Mouse (Mus musculus) ES-Bruce4 (cell line): ENCODE data around the gene Mib2. TPM values are rescaled to one million over a fixed set of nuclear protein-coding genes. Genes with fewer than 3 reads are reported as not detected.

Source experiments
- H3K27ac ChIP-seq: 2 replicates; pipeline ENCODE4 v1.5.1; 2012; ENCODE audit warnings: low read length, inconsistent platforms; ENCODE audit not compliant: insufficient read depth
- H3K27me3 ChIP-seq: 2 replicates; pipeline ENCODE4 v1.6.1; 2012; ENCODE audit warnings: mild to moderate bottlenecking, low read length, inconsistent platforms; ENCODE audit not compliant: control insufficient read depth, poor library complexity, insufficient read depth, severe bottlenecking
- H3K36me3 ChIP-seq: 2 replicates; pipeline ENCODE4 v1.6.1; 2012; ENCODE audit warnings: inconsistent platforms, mild to moderate bottlenecking, low read length, moderate library complexity; ENCODE audit not compliant: control insufficient read depth, poor library complexity, insufficient read depth, severe bottlenecking
- H3K4me1 ChIP-seq: one replicate; pipeline ENCODE4 v1.8.1; 2011; ENCODE audit warnings: low read length; ENCODE audit not compliant: control insufficient read depth, insufficient read depth
- H3K4me3 ChIP-seq: 2 replicates; pipeline ENCODE4 v1.5.1; 2011; ENCODE audit warnings: low read depth, mild to moderate bottlenecking, low read length
- H3K9ac ChIP-seq: 2 replicates; pipeline ENCODE4 v1.6.1; 2012; ENCODE audit warnings: low read depth, mild to moderate bottlenecking, inconsistent platforms; ENCODE audit not compliant: poor library complexity, severe bottlenecking
- H3K9me3 ChIP-seq: replicated peaks from 2 replicates; pipeline ENCODE4 v1.6.1; 2012; ENCODE audit warnings: mild to moderate bottlenecking, low read length, inconsistent platforms; ENCODE audit not compliant: control insufficient read depth, poor library complexity, insufficient read depth, severe bottlenecking
- CTCF ChIP-seq: IDR thresholded peaks from one replicate; pipeline ENCODE4 v1.8.1; 2011; ENCODE audit warnings: low read depth, low read length
- EP300 ChIP-seq: IDR thresholded peaks from 2 replicates; pipeline ENCODE4 v1.6.1; 2011; ENCODE audit warnings: low read depth, low read length; ENCODE audit not compliant: insufficient read depth
- POLR2A ChIP-seq: IDR thresholded peaks from one replicate; pipeline ENCODE4 v1.8.1; 2011; ENCODE audit warnings: low read length; ENCODE audit not compliant: insufficient read depth
- polyA plus RNA-seq: library from polyadenylated mRNA; stranded (reverse); fragments of >200 nt; gene quantifications from 2 replicates; pipeline ENCODE4 v1.2.4, GENCODE M21; 2011; ENCODE audit warnings: low read depth; ENCODE audit not compliant: missing spikeins, insufficient read depth, insufficient read length

Gene Mib2
- polyA plus RNA-seq, 1 experiment, result 13.4 TPM

DNA sequence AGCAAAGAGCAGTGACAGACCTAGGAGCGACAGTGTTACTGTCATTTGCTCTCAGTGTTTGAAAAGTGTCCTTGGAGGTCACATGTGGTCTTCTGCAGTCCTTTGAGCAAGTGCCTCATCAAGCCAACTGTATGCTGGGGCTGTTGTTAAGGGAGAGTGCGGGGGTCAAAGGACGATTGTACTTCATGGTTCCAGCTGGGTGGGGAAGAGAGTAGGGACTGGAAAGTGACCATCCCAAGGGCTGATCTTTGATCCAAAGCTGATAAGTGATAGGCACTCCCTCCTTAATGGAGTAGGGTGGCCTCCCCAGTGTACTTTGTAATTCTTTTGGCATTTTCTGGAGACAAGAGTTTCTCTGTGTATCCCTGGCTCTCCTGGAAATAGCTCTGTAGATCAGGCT is 57.1 kb downstream of the Mib2 start:
- H3K27me3 ChIP-seq, result no peaks in the 10 kb centered on the region
- no peaks in the 10 kb centered on the region for H3K4me1 ChIP-seq
- H3K36me3 ChIP-seq, result peaks cover 31% of the 10 kb centered on the region
- H3K9me3 ChIP-seq, result no peaks in the 10 kb centered on the region
- H3K27ac ChIP-seq, result no peak overlapping the region
- no peak overlapping the region for H3K9ac ChIP-seq
- TF ChIP-seq EP300, result no peak
- no peak for TF ChIP-seq POLR2A
- no peak for TF ChIP-seq CTCF
- no peak overlapping the region for H3K4me3 ChIP-seq

DNA sequence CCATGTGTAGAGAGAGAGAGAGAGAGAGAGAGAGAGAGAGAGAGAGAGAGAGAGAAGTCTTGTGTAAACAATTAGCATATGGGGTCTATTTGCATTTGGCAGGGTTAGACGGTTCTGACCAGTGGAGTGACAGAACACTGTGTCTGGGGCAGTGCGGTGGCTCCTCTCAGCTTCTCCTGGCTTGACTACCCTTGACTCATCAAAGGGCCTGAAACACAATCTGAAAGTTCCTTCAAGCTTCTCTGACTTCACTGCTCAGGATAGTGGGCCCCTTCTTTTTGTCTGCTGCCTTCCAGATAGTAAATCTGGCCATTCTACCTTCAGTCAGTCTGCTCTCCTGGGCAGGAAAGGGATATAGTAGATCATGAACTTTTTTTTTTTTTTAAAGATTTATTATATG is 62.2 kb downstream of the Mib2 start:
- no peak overlapping the region for H3K4me3 ChIP-seq
- H3K27ac ChIP-seq, result no peak overlapping the region
- H3K27me3 ChIP-seq, result no peaks in the 10 kb centered on the region
- TF ChIP-seq POLR2A (no peak), CTCF (no peak)
- no peaks in the 10 kb centered on the region for H3K9me3 ChIP-seq
- peaks cover 14% of the 10 kb centered on the region for H3K36me3 ChIP-seq
- no peak overlapping the region for H3K9ac ChIP-seq
- no peaks in the 10 kb centered on the region for H3K4me1 ChIP-seq

DNA sequence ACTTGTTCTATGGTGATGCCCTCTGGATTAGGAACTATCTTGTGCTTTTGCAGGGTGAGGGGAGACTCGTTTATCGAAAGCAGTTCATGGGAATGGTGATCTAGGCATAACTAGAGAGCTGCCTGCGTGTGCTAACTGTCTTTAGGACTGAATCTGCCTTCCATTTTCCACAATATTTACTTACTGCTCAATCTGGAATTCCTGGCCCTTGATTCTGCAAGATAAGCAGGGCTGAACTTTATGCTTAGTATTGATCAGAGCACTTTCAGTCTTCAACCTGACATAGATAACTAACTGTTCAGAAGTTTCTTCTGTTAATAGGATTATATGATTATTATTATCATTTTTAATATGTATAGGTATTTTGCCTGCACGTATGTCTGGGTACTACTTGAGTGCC is 63.9 kb downstream of the Mib2 start:
- H3K27ac ChIP-seq, result no peak overlapping the region
- no peaks in the 10 kb centered on the region for H3K9me3 ChIP-seq
- no peak overlapping the region for H3K9ac ChIP-seq
- H3K27me3 ChIP-seq, result no peaks in the 10 kb centered on the region
- no peak overlapping the region for H3K4me3 ChIP-seq
- TF ChIP-seq EP300 (no peak), CTCF (no peak), POLR2A (no peak)
- H3K36me3 ChIP-seq, result peaks cover 6% of the 10 kb centered on the region
- no peaks in the 10 kb centered on the region for H3K4me1 ChIP-seq

Other genes starting within 250 kb of the Mib2 start
- 0.76 TPM in 1 of 2 replicates, not detected in the other for gene Tmem52, start 200.1 kb downstream of the Mib2 start, polyA plus RNA-seq
- gene Gnb1, start 177.8 kb downstream of the Mib2 start, polyA plus RNA-seq, result 534 and 541 TPM in 2 replicates
- gene Nadk, start 106.8 kb downstream of the Mib2 start, polyA plus RNA-seq, result 108 and 116 TPM in 2 replicates
- 19.4 and 20.2 TPM in 2 replicates for gene Slc35e2, start 67.8 kb downstream of the Mib2 start, polyA plus RNA-seq
- gene Cdk11b, start 44.3 kb downstream of the Mib2 start, polyA plus RNA-seq, result 105 and 113 TPM in 2 replicates
- not detected in 2 replicates for gene Gm10563, start 23.8 kb downstream of the Mib2 start, polyA plus RNA-seq
- 11.7 and 13.6 TPM in 2 replicates for gene Mmp23, start 15.8 kb downstream of the Mib2 start, polyA plus RNA-seq
- 11.9 and 15.0 TPM in 2 replicates for gene Fndc10, start 25.1 kb upstream of the Mib2 start, polyA plus RNA-seq
- gene Ssu72, start 35.6 kb upstream of the Mib2 start, polyA plus RNA-seq, result 144 and 151 TPM in 2 replicates
- 0.21 and 0.54 TPM in 2 replicates for gene Tmem240, start 65.6 kb upstream of the Mib2 start, polyA plus RNA-seq
- gene Atad3a, start 91.9 kb upstream of the Mib2 start, polyA plus RNA-seq, result 78.2 and 89.5 TPM in 2 replicates
- 0.67 and 0.99 TPM in 2 replicates for gene Vwa1, start 105.5 kb upstream of the Mib2 start, polyA plus RNA-seq
- 0.26 and 0.40 TPM in 2 replicates for gene Tmem88b, start 116.7 kb upstream of the Mib2 start, polyA plus RNA-seq
- not detected in 2 replicates for gene Ankrd65, start 121.2 kb upstream of the Mib2 start, polyA plus RNA-seq
- 70.0 and 82.8 TPM in 2 replicates for gene Mrpl20, start 133.7 kb upstream of the Mib2 start, polyA plus RNA-seq
- gene Ccnl2, start 143.3 kb upstream of the Mib2 start, polyA plus RNA-seq, result 86.1 and 87.6 TPM in 2 replicates
- gene Aurkaip1, start 162.1 kb upstream of the Mib2 start, polyA plus RNA-seq, result 70.6 and 76.0 TPM in 2 replicates
- 21.1 and 26.1 TPM in 2 replicates for gene Mxra8, start 170.5 kb upstream of the Mib2 start, polyA plus RNA-seq
- gene Dvl1, start 178.2 kb upstream of the Mib2 start, polyA plus RNA-seq, result 15.2 and 20.3 TPM in 2 replicates
- 0.28 and 0.44 TPM in 2 replicates for gene Tas1r3, start 194.2 kb upstream of the Mib2 start, polyA plus RNA-seq
- 6.0 and 7.9 TPM in 2 replicates for gene Cptp, start 200.2 kb upstream of the Mib2 start, polyA plus RNA-seq
- 43.3 and 45.3 TPM in 2 replicates for gene Ints11, start 200.3 kb upstream of the Mib2 start, polyA plus RNA-seq
- gene Pusl1, start 222.6 kb upstream of the Mib2 start, polyA plus RNA-seq, result 15.3 and 19.4 TPM in 2 replicates
- 2.6 and 3.8 TPM in 2 replicates for gene Acap3, start 222.6 kb upstream of the Mib2 start, polyA plus RNA-seq